Mouse (Mus musculus): ENCODE results near the gene Selenos.

The Selenos gene

GRCm38 (mm10) chr7:66120702-66121396, 41.4 kb downstream of the Selenos start:
- peak; percentile 50 to 56 for DNase-seq

GRCm38 (mm10) chr7:66124551-66124968, 45.1 kb downstream of the Selenos start:
- peak; percentile 52 to 54 for DNase-seq

GRCm38 (mm10) chr7:66125368-66125767, 45.9 kb downstream of the Selenos start:
- DNase-seq = no peak

GRCm38 (mm10) chr7:66127951-66128645, 48.6 kb downstream of the Selenos start:
- no peak for DNase-seq

GRCm38 (mm10) chr7:66128857-66129256, 49.4 kb downstream of the Selenos start:
- DNase-seq = no peak

GRCm38 (mm10) chr7:66130296-66130695, 50.8 kb downstream of the Selenos start:
- DNase-seq = no peak

GRCm38 (mm10) chr7:66131776-66132421, 52.5 kb downstream of the Selenos start:
- DNase-seq = no peak

- DNase-seq = no peak
Measured at GRCm38 (mm10) chr7:66134154-66134553, 54.7 kb downstream of the Selenos start.

- DNase-seq = no peak
Measured at GRCm38 (mm10) chr7:66135644-66136043, 56.2 kb downstream of the Selenos start.

GRCm38 (mm10) chr7:66136187-66136586, 56.7 kb downstream of the Selenos start:
- DNase-seq = no peak

- no peak for DNase-seq
Measured at GRCm38 (mm10) chr7:66137309-66137708, 57.9 kb downstream of the Selenos start.

- DNase-seq = no peak
Measured at GRCm38 (mm10) chr7:66138301-66138700, 58.9 kb downstream of the Selenos start.

- no peak for DNase-seq
Measured at GRCm38 (mm10) chr7:66138878-66139277, 59.4 kb downstream of the Selenos start.

Data from spleen, adult 18-20 months (tissue).